Mouse (Mus musculus): ENCODE measurements around the gene Plppr5.

DNA sequence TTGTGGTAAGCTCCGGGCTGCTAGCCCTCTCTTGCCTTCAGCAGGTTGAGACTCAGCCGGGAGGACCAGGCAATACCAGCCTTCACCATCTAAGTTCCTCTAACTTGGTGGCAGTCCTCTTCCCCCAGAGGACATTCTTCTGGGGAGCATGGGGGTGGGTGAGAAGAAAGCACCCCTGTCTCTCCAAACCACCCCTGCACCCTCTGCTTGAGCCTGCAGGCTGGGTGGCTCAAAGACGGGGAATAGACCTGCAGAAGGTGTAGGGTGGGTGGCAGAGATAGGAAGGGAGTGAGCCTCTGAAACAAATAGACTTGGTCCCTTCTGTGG lies 1.3 kb downstream of the Plppr5 start:
- no peak for TF ChIP-seq GATA1 (IDR thresholded peaks at IDR 0.05; ENCODE audit: borderline replicate concordance, low read length)
- TF ChIP-seq FLI1 (IDR thresholded peaks at IDR 0.05; ENCODE audit: low read length) = no peak
